Mouse (Mus musculus): ENCODE data around the gene Ccin. TPM values are rescaled to one million over a fixed set of nuclear protein-coding genes. Genes with fewer than 3 reads are reported as not detected.

Ccin gene
- total RNA-seq, 1 experiment: 0.80 TPM

GRCm38 (mm10) chr4:44003622-44004021, 20.3 kb downstream of the Ccin start:
- TF ChIP-seq ZC3H11A (IDR thresholded peaks at IDR 0.05; ENCODE audit: borderline replicate concordance, low read depth, low read length) (no peak), CHD2 (IDR thresholded peaks at IDR 0.05; ENCODE audit: low read depth, low read length) (no peak), MAFK (IDR thresholded peaks at IDR 0.05; ENCODE audit: insufficient read depth, low read depth, low read length) (no peak), HCFC1 (IDR thresholded peaks at IDR 0.05; ENCODE audit: borderline replicate concordance, insufficient read depth, low read length) (no peak), ZNF384 (IDR thresholded peaks at IDR 0.05; ENCODE audit: low read depth, low read length) (no peak)
- H3K9me3 ChIP-seq (ENCODE audit: control insufficient read depth, insufficient read depth, low read depth, low read length): no peaks in the 10 kb centered on the region
- H3K4me3 ChIP-seq (ENCODE audit: insufficient read depth in 1 of 2, low read depth in 1 of 2, low read length in 2 of 2, poor library complexity in 1 of 2, severe bottlenecking in 1 of 2): peak overlapping the region; percentile 65 to 78
- peaks cover 2% of the 10 kb centered on the region; the same call in 1 of the 2 replicates for H3K36me3 ChIP-seq (ENCODE audit: control insufficient read depth, insufficient read depth, low read length, poor library complexity, severe bottlenecking)
- H3K4me1 ChIP-seq (ENCODE audit: control insufficient read depth in 2 of 2, insufficient read depth in 2 of 2, low read length in 2 of 2, poor library complexity in 1 of 2): peaks cover 1 to 4% of the 10 kb centered on the region in 2 experiments; a peak in 2 of 4 replicates
- H3K27ac ChIP-seq (ENCODE audit: insufficient read depth, low read depth, low read length, poor library complexity, severe bottlenecking): no peak overlapping the region
- no peak for DNase-seq (ENCODE audit: low read depth, low spot score)
- in situ Hi-C loops (cut with MboI; ENCODE audit: low sequenced_read_pairs in 2 of 2, unreplicated experiment in 2 of 2): no loop called here
- peak overlapping the region; percentile 65 for H3K9ac ChIP-seq (ENCODE audit: insufficient read depth, low read depth, low read length, poor library complexity, severe bottlenecking)

- H3K9me3 ChIP-seq (ENCODE audit: control insufficient read depth, insufficient read depth, low read depth, low read length): no peaks in the 10 kb centered on the region
- H3K27ac ChIP-seq (ENCODE audit: insufficient read depth, low read depth, low read length, poor library complexity, severe bottlenecking): 0 out of 2 replicates have a peak within 1 kb of the TSS, but pooled peaks have one; percentile 37
- H3K36me3 ChIP-seq (ENCODE audit: control insufficient read depth, insufficient read depth, low read length, poor library complexity, severe bottlenecking): peaks cover 2% of the 10 kb centered on the region; the same call in 1 of the 2 replicates
- peak within 1 kb of the TSS; percentile 65 to 78 for H3K4me3 ChIP-seq (ENCODE audit: insufficient read depth in 1 of 2, low read depth in 1 of 2, low read length in 2 of 2, poor library complexity in 1 of 2, severe bottlenecking in 1 of 2)
- H3K9ac ChIP-seq (ENCODE audit: insufficient read depth, low read depth, low read length, poor library complexity, severe bottlenecking): peak within 1 kb of the TSS; percentile 65
- no peak for DNase-seq (ENCODE audit: low read depth, low spot score)
- TF ChIP-seq ZC3H11A (IDR thresholded peaks at IDR 0.05; ENCODE audit: borderline replicate concordance, low read depth, low read length) (no peak), HCFC1 (IDR thresholded peaks at IDR 0.05; ENCODE audit: borderline replicate concordance, insufficient read depth, low read length) (no peak), MAFK (IDR thresholded peaks at IDR 0.05; ENCODE audit: insufficient read depth, low read depth, low read length) (no peak), ZNF384 (IDR thresholded peaks at IDR 0.05; ENCODE audit: low read depth, low read length) (no peak), CHD2 (IDR thresholded peaks at IDR 0.05; ENCODE audit: low read depth, low read length) (no peak)
- in situ Hi-C loops (cut with MboI; ENCODE audit: low sequenced_read_pairs in 2 of 2, unreplicated experiment in 2 of 2): no loop called here
- peaks cover 1 to 4% of the 10 kb centered on the region in 2 experiments; a peak in 2 of 4 replicates for H3K4me1 ChIP-seq (ENCODE audit: control insufficient read depth in 2 of 2, insufficient read depth in 2 of 2, low read length in 2 of 2, poor library complexity in 1 of 2)
Measured at GRCm38 (mm10) chr4:44004126-44004525, 20.8 kb downstream of the Ccin start, which contains the start of gene Clta. Gene Clta, plus strand, starts transcription at chr4:44004452.

GRCm38 (mm10) chr4:44004623-44005409, 21.5 kb downstream of the Ccin start:
- peaks cover 1 to 7% of the 10 kb centered on the region in 2 experiments; a peak in 2 of 4 replicates for H3K4me1 ChIP-seq (ENCODE audit: control insufficient read depth in 2 of 2, insufficient read depth in 2 of 2, low read length in 2 of 2, poor library complexity in 1 of 2)
- in situ Hi-C loops (cut with MboI; ENCODE audit: low sequenced_read_pairs in 2 of 2, unreplicated experiment in 2 of 2): no loop called here
- 0 out of 2 replicates have a peak overlapping the region, but pooled peaks have one; percentile 38 for H3K9ac ChIP-seq (ENCODE audit: insufficient read depth, low read depth, low read length, poor library complexity, severe bottlenecking)
- peaks cover 2% of the 10 kb centered on the region; the same call in 1 of the 2 replicates for H3K36me3 ChIP-seq (ENCODE audit: control insufficient read depth, insufficient read depth, low read length, poor library complexity, severe bottlenecking)
- DNase-seq (ENCODE audit: low read depth, low spot score): no peak
- peak overlapping the region in 1 of 2 experiments; percentile 65; a peak in 1 of 4 replicates for H3K4me3 ChIP-seq (ENCODE audit: insufficient read depth in 1 of 2, low read depth in 1 of 2, low read length in 2 of 2, poor library complexity in 1 of 2, severe bottlenecking in 1 of 2)
- H3K27ac ChIP-seq (ENCODE audit: insufficient read depth, low read depth, low read length, poor library complexity, severe bottlenecking): 0 out of 2 replicates have a peak overlapping the region, but pooled peaks have one; percentile 37
- no peaks in the 10 kb centered on the region for H3K9me3 ChIP-seq (ENCODE audit: control insufficient read depth, insufficient read depth, low read depth, low read length)
- TF ChIP-seq CHD2 (IDR thresholded peaks at IDR 0.05; ENCODE audit: low read depth, low read length) (no peak), MAFK (IDR thresholded peaks at IDR 0.05; ENCODE audit: insufficient read depth, low read depth, low read length) (no peak), ZNF384 (IDR thresholded peaks at IDR 0.05; ENCODE audit: low read depth, low read length) (no peak), ZC3H11A (IDR thresholded peaks at IDR 0.05; ENCODE audit: borderline replicate concordance, low read depth, low read length) (no peak), HCFC1 (IDR thresholded peaks at IDR 0.05; ENCODE audit: borderline replicate concordance, insufficient read depth, low read length) (no peak)

GRCm38 (mm10) chr4:44010176-44010575, 26.9 kb downstream of the Ccin start:
- in situ Hi-C loops (cut with MboI; ENCODE audit: low sequenced_read_pairs in 2 of 2, unreplicated experiment in 2 of 2): no loop called here

More at GRCm38 (mm10) chr4:44010176-44010575, 26.9 kb downstream of the Ccin start:
- Histone ChIP-seq H3K36me3 (ENCODE audit: control insufficient read depth, insufficient read depth, low read length, poor library complexity, severe bottlenecking) (peaks cover 13% of the 10 kb centered on the region), H3K27ac (ENCODE audit: insufficient read depth, low read depth, low read length, poor library complexity, severe bottlenecking) (no peak overlapping the region), H3K9me3 (ENCODE audit: control insufficient read depth, insufficient read depth, low read depth, low read length) (no peaks in the 10 kb centered on the region), H3K4me3 (ENCODE audit: insufficient read depth in 1 of 2, low read depth in 1 of 2, low read length in 2 of 2, poor library complexity in 1 of 2, severe bottlenecking in 1 of 2) (no peak overlapping the region), H3K9ac (ENCODE audit: insufficient read depth, low read depth, low read length, poor library complexity, severe bottlenecking) (no peak overlapping the region), H3K4me1 (ENCODE audit: control insufficient read depth in 2 of 2, insufficient read depth in 2 of 2, low read length in 2 of 2, poor library complexity in 1 of 2) (peaks cover 0 to 15% of the 10 kb centered on the region in 2 experiments; a peak in 3 of 4 replicates)
- DNase-seq (ENCODE audit: low read depth, low spot score): no peak
- TF ChIP-seq HCFC1 (IDR thresholded peaks at IDR 0.05; ENCODE audit: borderline replicate concordance, insufficient read depth, low read length) (no peak), CHD2 (IDR thresholded peaks at IDR 0.05; ENCODE audit: low read depth, low read length) (no peak), ZC3H11A (IDR thresholded peaks at IDR 0.05; ENCODE audit: borderline replicate concordance, low read depth, low read length) (no peak), ZNF384 (IDR thresholded peaks at IDR 0.05; ENCODE audit: low read depth, low read length) (peak; percentile 69; the same call in 1 of the 2 replicates), MAFK (IDR thresholded peaks at IDR 0.05; ENCODE audit: insufficient read depth, low read depth, low read length) (no peak)

Measured in ES-E14 (cell line).